Mouse (Mus musculus) bone marrow, adult 2 months (tissue): ENCODE data around the gene Atp6v1g3.

Experiments used
- CTCF ChIP-seq: fragments of 200-500 bp; IDR thresholded peaks from 2 replicates; pipeline ENCODE4 v1.5.1; 2011; ENCODE audit warnings: low read length, control low read depth; ENCODE audit not compliant: control insufficient read depth, insufficient read depth
- POLR2A ChIP-seq: fragments of 200-500 bp; IDR thresholded peaks from 2 replicates; pipeline ENCODE4 v1.6.1; 2011; ENCODE audit warnings: low read depth, mild to moderate bottlenecking, control low read depth, low read length, borderline replicate concordance; ENCODE audit not compliant: control insufficient read depth

- TF ChIP-seq CTCF (no peak), POLR2A (no peak)
Measured at GRCm38 (mm10) chr1:138327466-138328245, 54.1 kb downstream of the Atp6v1g3 start.
